Mouse (Mus musculus) thymus, adult 2 months (tissue): Measurements from ENCODE around the gene Rpl18. TPM values are rescaled to one million over a fixed set of nuclear protein-coding genes. Genes with fewer than 3 reads are reported as not detected.

Source experiments
- DNase-seq: peaks from one replicate; pipeline ENCODE4 v3.0.0; 2021
- H3K27ac ChIP-seq: fragments of 200-500 bp; 2 replicates; pipeline ENCODE4 v1.5.1; 2012; ENCODE audit warnings: low read length, control low read depth; ENCODE audit not compliant: control insufficient read depth, insufficient read depth
- H3K27me3 ChIP-seq: fragments of 200-500 bp; 2 replicates; pipeline ENCODE4 v1.6.1; 2012; ENCODE audit warnings: mild to moderate bottlenecking, low read length, moderate library complexity, mixed read lengths; ENCODE audit not compliant: control insufficient read depth, insufficient read depth
- H3K36me3 ChIP-seq: fragments of 200-500 bp; 2 replicates; pipeline ENCODE4 v1.6.1; 2012; ENCODE audit warnings: mild to moderate bottlenecking, low read length, moderate library complexity; ENCODE audit not compliant: control insufficient read depth, insufficient read depth
- H3K4me1 ChIP-seq: fragments of 200-500 bp; replicated peaks from 2 replicates; pipeline ENCODE4 v1.6.1; 2012; ENCODE audit warnings: low read length; ENCODE audit not compliant: control insufficient read depth, insufficient read depth
- H3K4me3 ChIP-seq: fragments of 200-500 bp; 2 replicates; pipeline ENCODE4 v1.5.1; 2012; ENCODE audit warnings: mild to moderate bottlenecking, low read length, control low read depth, moderate library complexity; ENCODE audit not compliant: control insufficient read depth, insufficient read depth
- CTCF ChIP-seq: fragments of 200-500 bp; IDR thresholded peaks from 2 replicates; pipeline ENCODE4 v1.5.1; 2012; ENCODE audit warnings: mild to moderate bottlenecking, control low read depth, low read length, moderate library complexity, borderline replicate concordance; ENCODE audit not compliant: control insufficient read depth, poor library complexity, insufficient read depth; ENCODE audit errors: extremely low read depth
- POLR2A ChIP-seq: fragments of 200-500 bp; IDR thresholded peaks from 2 replicates; pipeline ENCODE4 v1.6.1; 2012; ENCODE audit warnings: mild to moderate bottlenecking, low read length, control low read depth, moderate library complexity; ENCODE audit not compliant: control insufficient read depth, poor library complexity, insufficient read depth; ENCODE audit errors: extremely low read depth
- WGBS: fragments of 180-500 bp; shearing (Covaris S2); methylation state at CpG from one replicate; pipeline ENCODE4 v1.1.7; 2018; 5-methylcytosine and 5-hydroxymethylcytosine counted together
- polyA plus RNA-seq: library from polyadenylated mRNA; depleted of rRNA; stranded (reverse); fragments of >200 nt; gene quantifications from 2 replicates; pipeline ENCODE4 v1.2.3, GENCODE M21; 2012

Gene Rpl18
- polyA plus RNA-seq, 1 experiment: 2,384 TPM

- no peak overlapping the region for H3K4me3 ChIP-seq
- no peaks in the 10 kb centered on the region for H3K27me3 ChIP-seq
- TF ChIP-seq CTCF (no peak), POLR2A (no peak)
- H3K36me3 ChIP-seq: no peaks in the 10 kb centered on the region
- no peak for DNase-seq
- WGBS: 93% methylated on average over 14 of the region's 14 CpGs
- H3K4me1 ChIP-seq: peaks cover 32% of the 10 kb centered on the region
- no peak overlapping the region for H3K27ac ChIP-seq
These were observed 35.2 kb upstream of the Rpl18 start for GRCm38 (mm10) chr7:45679966-45680621.

- no peaks in the 10 kb centered on the region for H3K27me3 ChIP-seq
- H3K27ac ChIP-seq: peak overlapping the region; percentile 44; the same call in 1 of the 2 replicates
- no peak for DNase-seq
- H3K36me3 ChIP-seq: no peaks in the 10 kb centered on the region
- no peak overlapping the region for H3K4me3 ChIP-seq
- H3K4me1 ChIP-seq: peaks cover 32% of the 10 kb centered on the region
- 39% methylated on average over 8 of the region's 8 CpGs for WGBS
- no peak for TF ChIP-seq CTCF
- no peak for TF ChIP-seq POLR2A
These were observed 34.1 kb upstream of the Rpl18 start for GRCm38 (mm10) chr7:45681046-45681736.

GRCm38 (mm10) chr7:45682144-45683126, 32.8 kb upstream of the Rpl18 start:
- Histone ChIP-seq H3K4me1 (peaks cover 32% of the 10 kb centered on the region), H3K4me3 (no peak overlapping the region), H3K36me3 (no peaks in the 10 kb centered on the region), H3K27me3 (no peaks in the 10 kb centered on the region), H3K27ac (no peak overlapping the region)
- DNase-seq: peak; percentile 81
- TF ChIP-seq POLR2A: 0 out of 2 replicates have a peak, but pooled peaks have one; percentile 13
- TF ChIP-seq CTCF: peak; percentile 92
- 49% methylated on average over 14 of the region's 14 CpGs for WGBS

GRCm38 (mm10) chr7:45683396-45684050, 31.7 kb upstream of the Rpl18 start, which contains the start of gene Ntn5:
Gene Ntn5, plus strand, starts transcription at chr7:45684022.
- WGBS: 76% methylated on average over 7 of the region's 7 CpGs
- H3K4me3 ChIP-seq: no peak within 1 kb of the TSS
- no peaks in the 10 kb centered on the region for H3K36me3 ChIP-seq
- TF ChIP-seq CTCF: no peak
- DNase-seq: peak; percentile 24
- no peak within 1 kb of the TSS for H3K27ac ChIP-seq
- peaks cover 32% of the 10 kb centered on the region for H3K4me1 ChIP-seq
- no peaks in the 10 kb centered on the region for H3K27me3 ChIP-seq

GRCm38 (mm10) chr7:45685811-45686210, 29.4 kb upstream of the Rpl18 start:
- Histone ChIP-seq H3K27ac (no peak overlapping the region), H3K4me1 (peaks cover 30% of the 10 kb centered on the region), H3K4me3 (no peak overlapping the region), H3K36me3 (no peaks in the 10 kb centered on the region), H3K27me3 (no peaks in the 10 kb centered on the region)
- TF ChIP-seq CTCF (no peak), POLR2A (no peak)
- DNase-seq: no peak
- WGBS: 92% methylated on average over 10 of the region's 10 CpGs
